Mouse (Mus musculus) neural tube, embryonic 10.5 days (tissue): Measurements from ENCODE around the gene Hs3st2.

Experiments used
- DNase-seq: peaks from one replicate; pipeline ENCODE4 v3.0.0-alpha.2; 2017; ENCODE audit warnings: low spot score; ENCODE audit errors: extremely low spot score

Gene Hs3st2

GRCm38 (mm10) chr7:121458075-121458474 lies 66.4 kb downstream of the Hs3st2 start:
- no peak for DNase-seq

GRCm38 (mm10) chr7:121460626-121461025 lies 69.0 kb downstream of the Hs3st2 start:
- no peak for DNase-seq

DNA sequence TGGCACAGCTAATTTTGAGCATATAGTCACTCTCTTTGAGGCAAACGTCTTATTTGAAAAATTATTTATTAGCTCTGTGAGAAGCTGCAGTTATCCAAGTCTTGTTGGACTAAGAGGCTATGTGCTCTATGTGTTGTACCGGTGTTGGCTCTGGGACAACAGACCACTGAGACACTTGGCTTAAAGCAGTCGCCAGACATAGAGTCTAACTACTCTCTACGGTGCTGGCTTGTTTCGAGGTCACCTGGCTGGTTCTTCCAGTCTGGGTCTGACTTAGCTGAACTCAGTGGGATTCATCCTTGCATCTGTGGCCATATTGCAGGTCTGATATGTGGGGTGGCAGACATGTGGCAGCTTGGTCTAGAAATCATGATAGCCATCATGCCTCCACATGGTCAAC lies 72.8 kb downstream of the Hs3st2 start:
- DNase-seq: no peak

- DNase-seq: no peak
Observed at GRCm38 (mm10) chr7:121465111-121465510, 73.5 kb downstream of the Hs3st2 start.

- no peak for DNase-seq
Observed at GRCm38 (mm10) chr7:121466331-121466730, 74.7 kb downstream of the Hs3st2 start.

GRCm38 (mm10) chr7:121469435-121469834 lies 77.8 kb downstream of the Hs3st2 start:
- DNase-seq: no peak

GRCm38 (mm10) chr7:121478302-121478701 lies 86.6 kb downstream of the Hs3st2 start:
- no peak for DNase-seq

DNA sequence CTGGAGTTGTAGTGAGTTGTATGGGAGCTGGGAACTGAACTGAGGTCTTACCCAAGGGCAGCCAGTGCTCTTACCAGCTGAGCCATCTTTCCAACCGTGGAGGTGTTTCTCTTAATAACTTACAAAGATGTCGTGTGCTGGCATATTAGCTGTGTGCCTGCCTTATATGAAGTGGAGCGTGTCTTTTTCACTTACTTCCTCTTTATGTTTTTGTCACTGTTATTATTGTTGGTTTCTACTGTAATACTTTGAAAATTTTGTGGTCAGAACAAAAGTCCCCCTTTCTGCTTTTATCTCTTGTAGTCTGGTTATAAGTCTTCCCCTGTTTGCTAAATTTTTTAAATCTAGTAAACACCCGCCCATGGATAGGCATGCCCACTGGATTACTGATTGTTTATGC lies 88.4 kb downstream of the Hs3st2 start:
- no peak for DNase-seq

GRCm38 (mm10) chr7:121484590-121484989 lies 92.9 kb downstream of the Hs3st2 start:
- DNase-seq: no peak

DNA sequence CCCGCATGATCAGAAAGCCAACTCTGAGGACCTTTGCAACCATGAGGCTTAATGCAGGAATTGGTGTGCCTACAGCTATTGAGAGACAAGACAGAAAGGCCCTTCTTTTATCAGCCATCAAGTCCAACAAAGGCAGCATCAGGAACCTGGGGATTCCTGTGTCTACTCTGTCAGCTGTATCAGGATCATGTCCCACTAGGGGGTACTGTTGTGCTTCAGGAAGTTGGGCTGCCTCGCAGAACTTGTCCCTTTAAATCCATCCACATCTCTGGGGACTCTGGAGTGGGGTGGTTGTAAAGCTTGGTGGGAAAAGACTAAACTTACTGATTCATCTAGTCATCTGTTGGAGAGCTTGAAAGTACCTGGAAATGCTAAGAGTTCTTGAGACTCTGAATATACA lies 93.6 kb downstream of the Hs3st2 start:
- DNase-seq: no peak

DNA sequence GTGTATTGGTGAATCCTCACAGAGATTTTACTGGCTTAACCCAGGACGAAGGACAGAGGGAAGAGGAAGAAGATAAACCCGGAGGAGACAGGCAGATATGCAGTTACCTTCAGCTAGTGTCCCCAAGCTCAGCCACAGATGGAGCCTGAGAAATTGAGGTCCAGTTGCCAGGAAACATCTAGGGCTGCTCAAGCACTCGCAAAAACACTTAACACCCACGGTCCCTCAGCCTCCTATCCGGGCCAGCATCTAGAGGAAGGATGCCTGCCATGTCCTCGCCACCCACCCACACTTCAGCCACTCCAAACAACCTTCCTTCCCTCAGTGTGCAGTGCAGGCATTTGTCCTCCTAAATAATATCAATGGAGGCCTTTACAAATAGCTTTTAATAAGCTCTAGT lies 95.6 kb downstream of the Hs3st2 start:
- no peak for DNase-seq

- no peak for DNase-seq
Observed at GRCm38 (mm10) chr7:121489401-121489800, 97.7 kb downstream of the Hs3st2 start.

GRCm38 (mm10) chr7:121491455-121492005 lies 99.9 kb downstream of the Hs3st2 start:
- no peak for DNase-seq

DNA sequence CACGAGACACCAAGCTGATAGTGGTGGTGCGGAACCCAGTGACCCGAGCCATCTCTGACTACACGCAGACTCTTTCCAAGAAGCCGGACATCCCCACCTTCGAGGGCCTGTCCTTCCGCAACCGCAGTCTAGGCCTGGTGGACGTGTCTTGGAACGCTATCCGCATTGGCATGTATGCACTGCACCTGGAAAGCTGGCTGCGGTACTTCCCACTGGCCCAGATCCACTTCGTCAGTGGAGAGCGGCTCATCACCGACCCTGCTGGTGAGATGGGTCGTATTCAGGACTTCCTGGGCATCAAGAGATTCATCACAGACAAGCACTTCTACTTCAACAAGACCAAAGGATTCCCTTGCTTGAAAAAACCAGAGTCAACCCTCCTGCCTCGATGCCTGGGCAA lies 108.9 kb downstream of the Hs3st2 start:
- DNase-seq: no peak

GRCm38 (mm10) chr7:121501666-121502065 lies 110.0 kb downstream of the Hs3st2 start:
- no peak for DNase-seq

GRCm38 (mm10) chr7:121516727-121517126 lies 125.1 kb downstream of the Hs3st2 start:
- DNase-seq: no peak

- no peak for DNase-seq
Observed at GRCm38 (mm10) chr7:121517165-121517591, 125.5 kb downstream of the Hs3st2 start.

GRCm38 (mm10) chr7:121522125-121522524 lies 130.5 kb downstream of the Hs3st2 start:
- DNase-seq: no peak

DNA sequence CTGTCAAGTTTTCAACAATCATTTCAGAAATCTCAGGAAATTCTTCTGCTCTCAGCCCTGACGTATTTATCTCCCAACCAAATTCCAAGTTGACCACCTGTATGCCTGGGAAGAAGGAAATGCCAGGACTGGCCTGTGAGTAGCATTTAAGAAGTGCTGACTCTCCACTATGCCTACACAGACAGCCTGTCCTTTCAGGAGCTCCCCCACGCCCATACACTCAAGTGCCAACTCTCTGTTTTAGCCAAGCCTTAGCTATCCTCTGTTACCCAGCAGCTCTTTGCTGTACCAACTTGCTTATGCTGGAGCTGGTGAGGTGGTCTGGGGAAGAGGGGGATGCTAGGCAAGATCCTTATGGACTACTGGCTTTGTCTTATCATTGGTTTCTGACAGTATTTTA lies 137.4 kb downstream of the Hs3st2 start:
- DNase-seq: no peak

DNA sequence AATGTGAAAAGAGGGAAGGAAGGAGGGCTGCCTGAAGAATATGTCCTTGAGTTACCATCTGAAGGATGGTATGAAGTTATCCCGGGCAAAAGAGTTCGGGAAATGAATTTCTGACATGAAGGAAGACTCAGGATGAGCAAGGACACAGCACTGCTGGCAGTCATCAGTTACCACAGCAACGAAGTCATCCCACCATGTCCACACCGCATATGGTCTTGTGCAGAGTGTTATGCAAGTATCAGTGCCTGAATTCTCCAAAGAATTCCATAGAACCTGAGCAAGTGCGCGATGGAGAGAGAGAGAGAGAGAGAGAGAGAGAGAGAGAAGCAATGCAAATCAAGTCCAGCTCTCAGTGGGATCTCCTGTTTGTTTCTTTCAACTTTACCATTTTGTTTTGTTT lies 142.0 kb downstream of the Hs3st2 start:
- no peak for DNase-seq

DNA sequence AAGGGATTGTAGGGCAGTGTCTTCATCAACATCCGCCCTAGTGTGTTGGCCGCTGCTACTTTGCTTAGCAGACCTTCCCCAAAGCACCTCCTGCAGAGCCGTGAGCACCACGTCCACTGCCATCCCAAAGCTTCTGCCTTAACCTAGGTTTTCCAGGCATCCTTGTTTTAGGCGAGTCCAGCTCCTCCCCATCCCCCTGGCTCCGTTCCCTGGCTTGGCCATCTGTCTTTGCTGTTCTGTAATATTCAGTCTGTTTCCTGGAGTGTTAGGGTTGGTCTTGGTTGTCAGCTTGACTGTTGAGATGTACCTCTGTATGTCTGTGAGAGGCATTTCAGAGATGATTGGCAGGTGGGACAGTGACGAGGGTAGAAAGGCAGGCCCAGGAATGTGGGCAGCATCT lies 142.7 kb downstream of the Hs3st2 start:
- DNase-seq: no peak

DNA sequence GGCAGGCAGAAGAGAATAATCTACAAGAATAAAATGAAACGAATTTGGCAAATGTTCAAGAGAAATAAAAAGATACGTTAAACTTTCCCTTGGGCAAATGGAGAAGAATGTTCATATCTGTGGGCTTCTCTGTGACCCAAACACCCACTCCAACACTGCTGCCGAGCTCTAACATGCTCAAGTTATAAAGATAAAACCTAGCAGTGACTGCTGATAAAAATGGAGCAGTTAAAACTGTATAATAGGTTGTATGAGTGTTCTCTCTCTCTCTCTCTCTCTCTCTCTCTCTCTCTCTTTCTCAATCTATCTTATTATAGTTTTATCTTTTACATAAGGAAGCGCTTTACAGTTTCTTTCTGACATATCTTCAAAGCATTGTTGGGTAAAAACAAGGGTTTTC lies 144.3 kb downstream of the Hs3st2 start:
- no peak for DNase-seq

DNA sequence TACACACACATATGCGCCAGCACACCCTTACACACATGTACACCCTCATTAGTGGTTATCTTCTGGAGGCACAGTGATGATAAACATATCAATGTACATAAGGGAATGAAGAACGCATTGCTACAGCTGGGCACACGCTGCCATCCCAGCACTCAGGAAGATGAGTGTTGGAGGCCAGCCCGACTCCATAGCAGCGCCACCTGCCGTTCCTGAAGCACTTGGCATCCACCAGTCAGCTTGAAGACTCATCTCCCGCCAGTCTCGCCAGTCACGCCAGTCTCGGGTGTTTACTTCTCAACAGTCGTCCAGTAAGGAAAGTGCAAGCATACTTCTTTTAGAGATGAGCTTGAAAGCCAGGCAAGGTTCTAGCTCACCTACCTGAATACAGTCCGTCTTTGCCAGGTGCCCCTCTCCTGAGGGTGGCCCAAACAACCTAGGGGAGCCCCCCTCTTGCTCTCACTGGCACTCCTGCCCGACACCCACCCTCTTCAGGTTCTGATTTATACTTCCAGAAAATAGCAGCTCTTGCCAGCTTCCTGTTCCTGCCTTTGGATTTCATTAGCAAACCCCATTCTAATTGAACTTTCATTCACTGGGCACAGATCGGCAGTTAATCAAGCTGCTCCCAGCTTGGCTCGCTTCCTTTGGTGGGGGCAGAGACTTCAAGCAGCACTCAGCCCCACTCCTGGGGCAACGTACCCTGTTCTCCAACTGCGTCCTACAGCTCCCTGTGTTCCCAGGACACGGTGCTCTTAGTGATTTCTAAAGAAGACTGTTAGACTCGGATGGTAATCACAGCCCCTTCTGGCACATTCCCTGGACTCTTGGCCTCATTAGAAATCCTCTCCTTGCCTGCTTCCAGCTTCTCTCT lies 148.0 kb downstream of the Hs3st2 start:
- no peak for DNase-seq
